Mouse (Mus musculus) small intestine, adult 2 months (tissue): ENCODE data around the gene Teddm1b. TPM values are rescaled to one million over a fixed set of nuclear protein-coding genes. Genes with fewer than 3 reads are reported as not detected.
"Not testable (repeated sequence)": the region's sequence is repeated elsewhere in the genome, so short reads cannot be mapped to it uniquely, and the experiment has no call there.

ENCODE experiments used
- H3K27ac ChIP-seq: fragments of 200-500 bp; 2 replicates; pipeline ENCODE4 v1.5.1; 2012; ENCODE audit warnings: low read depth, low read length, control low read depth, inconsistent platforms; ENCODE audit not compliant: insufficient read depth
- H3K27me3 ChIP-seq: fragments of 200-500 bp; 2 replicates; pipeline ENCODE4 v1.6.1; 2012; ENCODE audit warnings: mild to moderate bottlenecking, moderate library complexity, low read length, inconsistent platforms; ENCODE audit not compliant: control insufficient read depth, insufficient read depth
- H3K36me3 ChIP-seq: fragments of 200-500 bp; 2 replicates; pipeline ENCODE4 v1.6.1; 2012; ENCODE audit warnings: mild to moderate bottlenecking, low read length, control low read depth, inconsistent platforms; ENCODE audit not compliant: control insufficient read depth, insufficient read depth
- H3K4me1 ChIP-seq: fragments of 200-500 bp; 2 replicates; pipeline ENCODE4 v1.6.1; 2012; ENCODE audit warnings: low read length, inconsistent platforms, mixed read lengths; ENCODE audit not compliant: control insufficient read depth, insufficient read depth, insufficient read length
- H3K4me3 ChIP-seq: fragments of 200-500 bp; 2 replicates; pipeline ENCODE4 v1.5.1; 2012; ENCODE audit warnings: low read depth, mild to moderate bottlenecking, control low read depth, inconsistent platforms, low read length, moderate library complexity
- CTCF ChIP-seq: fragments of 200-500 bp; IDR thresholded peaks from 2 replicates; pipeline ENCODE4 v1.5.1; 2012; ENCODE audit warnings: low read depth, mild to moderate bottlenecking, control low read depth, inconsistent platforms, low read length, moderate library complexity, mixed read lengths; ENCODE audit not compliant: insufficient replicate concordance, insufficient read length; ENCODE audit errors: extremely low read depth
- POLR2A ChIP-seq: fragments of 200-500 bp; IDR thresholded peaks from 2 replicates; pipeline ENCODE4 v1.6.1; 2012; ENCODE audit warnings: low read depth, mild to moderate bottlenecking, control low read depth, inconsistent platforms, low read length, moderate library complexity
- WGBS: fragments of 180-500 bp; shearing (Covaris S2); methylation state at CpG from one replicate; pipeline ENCODE4 v1.1.7; 2018; 5-methylcytosine and 5-hydroxymethylcytosine counted together
- polyA plus RNA-seq: library from polyadenylated mRNA; depleted of rRNA; stranded (reverse); fragments of >200 nt; gene quantifications from 2 replicates; pipeline ENCODE4 v1.2.3, GENCODE M21; 2012; rRNA removed

Teddm1b gene
- polyA plus RNA-seq: not detected in 2 replicates

DNA sequence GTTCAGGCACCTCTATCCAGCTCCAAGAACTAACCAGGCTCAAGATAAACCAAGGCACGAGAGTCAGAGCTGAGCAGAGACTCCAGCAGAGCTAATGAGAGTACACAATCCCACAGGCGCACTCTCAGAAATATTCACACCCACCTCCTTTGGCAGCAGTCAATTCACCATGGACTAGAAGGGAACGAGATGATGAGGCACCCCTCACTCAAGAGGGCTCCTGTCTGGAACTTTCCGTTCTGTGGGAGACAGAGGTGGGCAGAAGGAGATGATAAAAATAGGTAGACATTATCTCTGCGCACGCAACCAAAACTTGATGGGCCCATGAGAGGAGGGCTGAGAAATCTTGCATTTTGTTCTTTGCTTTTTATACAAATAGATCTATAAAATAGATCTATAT lies at the start of gene Teddm1b:
Gene Teddm1b, plus strand, starts transcription at position 301 of the 400 bp plus-strand sequence.
- H3K36me3 ChIP-seq: no peaks in the 10 kb centered on the region
- H3K27me3 ChIP-seq: no peaks in the 10 kb centered on the region
- H3K4me3 ChIP-seq: no peak within 1 kb of the TSS
- H3K27ac ChIP-seq: no peak within 1 kb of the TSS
- no peak for TF ChIP-seq CTCF
- TF ChIP-seq POLR2A: no peak
- 74% methylated on average over 6 of the region's 6 CpGs for WGBS
- no peaks in the 10 kb centered on the region for H3K4me1 ChIP-seq

GRCm38 (mm10) chr1:153830746-153831145 lies 43.4 kb upstream of the Teddm1b start:
- Histone ChIP-seq H3K36me3 (no peaks in the 10 kb centered on the region), H3K4me1 (no peaks in the 10 kb centered on the region), H3K27ac (no peak overlapping the region), H3K27me3 (no peaks in the 10 kb centered on the region), H3K4me3 (no peak overlapping the region)
- TF ChIP-seq POLR2A (no peak), CTCF (no peak)
- WGBS: 79% methylated on average over 4 of the region's 4 CpGs

- Histone ChIP-seq H3K36me3 (no peaks in the 10 kb centered on the region), H3K4me3 (no peak overlapping the region), H3K4me1 (no peaks in the 10 kb centered on the region), H3K27ac (no peak overlapping the region), H3K27me3 (no peaks in the 10 kb centered on the region)
- 49% methylated on average over 4 of the region's 4 CpGs for WGBS
- TF ChIP-seq POLR2A: no peak
- no peak for TF ChIP-seq CTCF
Observed at GRCm38 (mm10) chr1:153836036-153836435, 38.1 kb upstream of the Teddm1b start.

DNA sequence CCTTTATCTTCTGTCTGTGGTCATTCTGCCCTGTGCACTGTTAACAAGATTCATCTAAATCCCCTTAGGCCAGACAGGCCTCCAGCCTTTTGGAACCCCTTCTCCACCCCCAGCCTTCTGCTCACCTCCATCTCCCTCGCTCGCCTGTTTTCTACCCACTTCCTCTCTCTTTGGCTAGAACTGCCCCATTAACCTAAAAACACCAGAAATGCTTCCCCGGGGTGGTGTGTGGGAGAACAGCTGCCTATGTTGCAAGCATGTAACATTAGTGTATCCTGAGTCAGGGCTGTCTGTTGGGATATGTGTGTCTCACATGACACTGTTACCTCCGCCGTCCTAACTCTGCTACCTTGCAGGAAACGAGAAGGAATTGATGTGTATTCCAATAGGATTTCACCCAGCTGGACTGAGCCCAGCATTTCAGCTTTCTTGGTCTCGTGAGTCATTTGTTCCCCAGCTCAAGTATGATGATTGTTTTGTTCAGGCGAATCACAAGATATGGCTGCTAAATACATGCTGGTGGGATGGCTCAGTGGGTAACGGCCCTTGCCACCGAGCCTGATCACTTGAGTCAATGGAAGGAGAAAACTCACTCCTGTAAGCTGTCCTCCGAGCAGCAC lies 31.9 kb upstream of the Teddm1b start:
- H3K27ac ChIP-seq: no peak overlapping the region
- TF ChIP-seq CTCF: no peak
- no peak for TF ChIP-seq POLR2A

DNA sequence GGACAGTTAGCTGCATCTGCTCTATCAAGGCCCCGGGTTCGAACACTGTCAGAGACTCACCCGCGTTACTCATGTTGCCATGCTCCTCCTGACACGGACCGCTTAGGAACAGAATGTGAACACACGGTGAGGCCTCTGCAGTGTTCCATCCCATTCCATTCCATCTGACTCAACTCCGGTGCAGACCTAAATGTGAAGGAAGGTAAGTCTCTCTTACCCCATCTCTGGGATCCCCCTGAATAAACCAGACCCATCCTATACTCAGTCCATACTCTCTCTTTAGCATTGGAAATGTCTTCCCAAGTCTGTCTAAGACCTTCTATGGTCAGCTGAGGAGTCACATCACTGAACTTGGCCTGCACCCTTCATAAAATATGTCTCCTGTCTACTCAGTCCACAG lies 30.1 kb upstream of the Teddm1b start, which contains the start of gene Rgsl1:
Gene Rgsl1, minus strand, starts transcription at position 101 of the 400 bp plus-strand sequence.
- TF ChIP-seq CTCF (no peak), POLR2A (no peak)
- H3K36me3 ChIP-seq: no peaks in the 10 kb centered on the region
- no peak within 1 kb of the TSS for H3K27ac ChIP-seq
- H3K4me1 ChIP-seq: no peaks in the 10 kb centered on the region
- no peak within 1 kb of the TSS for H3K4me3 ChIP-seq
- WGBS: 93% methylated on average over 8 of the region's 8 CpGs
- no peaks in the 10 kb centered on the region for H3K27me3 ChIP-seq

More for the DNA sequence above, 31.9 kb upstream of the Teddm1b start:
- Histone ChIP-seq H3K4me3 (no peak overlapping the region), H3K27me3 (no peaks in the 10 kb centered on the region), H3K36me3 (no peaks in the 10 kb centered on the region), H3K4me1 (no peaks in the 10 kb centered on the region)
- 84% methylated on average over 11 of the region's 11 CpGs for WGBS

DNA sequence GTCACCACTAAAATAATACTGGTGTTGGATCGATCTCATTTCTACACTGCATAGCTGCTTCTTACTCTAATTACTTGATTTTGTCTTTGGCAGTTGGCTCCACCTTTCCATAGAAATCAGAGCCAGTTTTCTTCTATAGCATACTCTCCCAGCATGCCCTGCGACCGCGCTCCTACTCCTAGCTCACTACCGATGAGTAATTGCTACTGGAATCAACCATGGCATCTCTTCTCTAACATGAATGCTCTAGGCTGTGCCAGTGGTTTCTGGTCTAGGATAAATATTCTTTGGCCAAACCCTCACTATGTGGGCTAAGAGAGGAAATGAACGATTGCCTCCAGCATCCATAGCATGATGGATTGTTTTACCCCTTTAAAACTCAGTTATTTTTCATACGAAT lies 27.7 kb upstream of the Teddm1b start:
- H3K4me3 ChIP-seq: no peak overlapping the region
- H3K27ac ChIP-seq: no peak overlapping the region
- H3K36me3 ChIP-seq: no peaks in the 10 kb centered on the region
- no peaks in the 10 kb centered on the region for H3K27me3 ChIP-seq
- no peaks in the 10 kb centered on the region for H3K4me1 ChIP-seq
- TF ChIP-seq CTCF (no peak), POLR2A (no peak)
- WGBS: 84% methylated on average over 7 of the region's 7 CpGs

GRCm38 (mm10) chr1:153846867-153847266 lies 27.3 kb upstream of the Teddm1b start:
- Histone ChIP-seq H3K4me1 (no peaks in the 10 kb centered on the region), H3K4me3 (no peak overlapping the region), H3K27ac (no peak overlapping the region), H3K36me3 (no peaks in the 10 kb centered on the region), H3K27me3 (no peaks in the 10 kb centered on the region)
- 20% methylated on average over 6 of the region's 6 CpGs for WGBS
- TF ChIP-seq POLR2A: no peak
- peak; percentile 34; the same call in 1 of the 2 replicates for TF ChIP-seq CTCF

DNA sequence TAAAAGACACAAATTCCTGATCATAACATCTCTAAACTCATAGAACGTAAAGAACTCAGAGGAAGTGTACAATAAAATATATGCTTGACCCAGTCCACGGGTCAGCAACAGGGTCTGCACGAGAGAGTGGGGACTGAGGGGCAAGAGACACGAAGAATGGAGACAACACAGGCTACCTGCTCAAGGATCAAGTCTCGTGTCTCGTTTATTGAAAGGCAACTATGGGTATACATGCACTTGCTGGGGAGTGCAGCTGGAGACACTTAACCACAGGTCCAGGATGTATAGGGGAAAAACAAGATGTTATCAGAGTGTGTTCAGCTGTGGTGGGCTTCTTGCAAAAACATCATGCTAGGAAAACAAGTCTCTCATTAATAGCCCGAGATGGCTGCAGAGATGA lies 21.4 kb upstream of the Teddm1b start:
- 68% methylated on average over 7 of the region's 7 CpGs for WGBS
- H3K27me3 ChIP-seq, H3K4me1 ChIP-seq, H3K4me3 ChIP-seq, H3K27ac ChIP-seq, H3K36me3 ChIP-seq: not testable (repeated sequence)
